Comparison of ENCODE assay signal across 23 mouse cellular contexts in genomic region chr11:75956651-75957050, GRCm38 (mm10). TPM values are rescaled to one million over a fixed set of nuclear protein-coding genes. Genes with fewer than 3 reads are reported as not detected.
DNase-seq lines count a peak whose midpoint lies in the region; ATAC-seq lines count a peak whose summit lies in the region.
"Had no signal": no experiment of that assay in that cellular context is flagged by ENCODE, and none has a peak within 500 bp of the region (broad histone marks: within the 10 kb centered on the region; RNA-seq: fewer than 3 reads in every experiment).

No protein-coding gene starts in this region.

- no peak overlapping the region for H3K9ac ChIP-seq in intestine, embryonic 14.5 days (ENCODE audit: low read length)
- no peak overlapping the region for H3K9ac ChIP-seq in liver, embryonic 12.5 days
- H3K9ac ChIP-seq in hindbrain, embryonic 13.5 days, result no peak overlapping the region
- H3K9ac ChIP-seq in forebrain, embryonic 12.5 days, result no peak overlapping the region
- H3K9ac ChIP-seq: heart, embryonic 13.5 days had no signal

- no peak overlapping the region for H3K4me3 ChIP-seq in intestine, embryonic 14.5 days (ENCODE audit: low read depth, low read length)
- no peak overlapping the region for H3K4me3 ChIP-seq in liver, embryonic 12.5 days
- H3K4me3 ChIP-seq in hindbrain, embryonic 13.5 days, result no peak overlapping the region
- H3K4me3 ChIP-seq in forebrain, embryonic 12.5 days (replicated peaks), result no peak overlapping the region
- H3K4me3 ChIP-seq: embryonic facial prominence, embryonic 10.5 days; gastrocnemius, adult 2 months; heart, embryonic 13.5 days had no signal

- WGBS in intestine, embryonic 14.5 days, result 49% methylated on average over 8 of the region's 8 CpGs
- WGBS in liver, embryonic 12.5 days (ENCODE audit: insufficient replicate concordance), result 38% methylated on average over 8 of the region's 8 CpGs
- 77% methylated on average over 8 of the region's 8 CpGs for WGBS in hindbrain, embryonic 13.5 days
- 89% methylated on average over 8 of the region's 8 CpGs for WGBS in forebrain, embryonic 12.5 days

- no peaks in the 10 kb centered on the region for H3K36me3 ChIP-seq in intestine, embryonic 14.5 days (ENCODE audit: control insufficient read depth, insufficient read depth, low read length)
- no peaks in the 10 kb centered on the region for H3K36me3 ChIP-seq in liver, embryonic 12.5 days
- no peaks in the 10 kb centered on the region for H3K36me3 ChIP-seq in hindbrain, embryonic 13.5 days
- H3K36me3 ChIP-seq in forebrain, embryonic 12.5 days (replicated peaks), result no peaks in the 10 kb centered on the region
- H3K36me3 ChIP-seq: embryonic facial prominence, embryonic 10.5 days; G1E; heart, embryonic 13.5 days had no signal

- H3K27me3 ChIP-seq in intestine, embryonic 14.5 days (replicated peaks; ENCODE audit: control insufficient read depth, insufficient read depth, low read length), result no peaks in the 10 kb centered on the region
- H3K27me3 ChIP-seq in liver, embryonic 12.5 days (replicated peaks), result peaks cover 16% of the 10 kb centered on the region
- no peaks in the 10 kb centered on the region for H3K27me3 ChIP-seq in hindbrain, embryonic 13.5 days
- no peaks in the 10 kb centered on the region; the same call in 1 of the 2 replicates for H3K27me3 ChIP-seq in forebrain, embryonic 12.5 days
- H3K27me3 ChIP-seq: heart, embryonic 13.5 days had no signal

- H3K4me2 ChIP-seq in intestine, embryonic 14.5 days (ENCODE audit: low read length), result peak overlapping the region; percentile 35
- H3K4me2 ChIP-seq in liver, embryonic 12.5 days, result no peak overlapping the region
- H3K4me2 ChIP-seq in hindbrain, embryonic 13.5 days, result no peak overlapping the region
- no peak overlapping the region for H3K4me2 ChIP-seq in forebrain, embryonic 12.5 days
- H3K4me2 ChIP-seq: heart, embryonic 13.5 days had no signal

- ATAC-seq in intestine, embryonic 14.5 days (replicated peaks; ENCODE audit: low FRiP score, low TSS enrichment, low read depth), result no peak
- peak; percentile 24; the same call in 1 of the 2 replicates for ATAC-seq in megakaryocyte, adult 5-6 weeks (ENCODE audit: poor library complexity, severe bottlenecking)
- no peak for ATAC-seq in liver, embryonic 12.5 days
- ATAC-seq in hindbrain, embryonic 13.5 days (ENCODE audit: low FRiP score), result no peak
- ATAC-seq in forebrain, embryonic 12.5 days (ENCODE audit: low FRiP score), result no peak
- ATAC-seq: forebrain, embryonic 14.5 days; hindbrain, embryonic 16.5 days had no signal

- H3K9me3 ChIP-seq in intestine, embryonic 14.5 days (ENCODE audit: control insufficient read depth, low read length), result no peaks in the 10 kb centered on the region
- no peaks in the 10 kb centered on the region for H3K9me3 ChIP-seq in liver, embryonic 12.5 days (replicated peaks)
- no peaks in the 10 kb centered on the region for H3K9me3 ChIP-seq in hindbrain, embryonic 13.5 days
- no peaks in the 10 kb centered on the region for H3K9me3 ChIP-seq in forebrain, embryonic 12.5 days
- H3K9me3 ChIP-seq: embryonic facial prominence, embryonic 10.5 days; G1E; heart, embryonic 13.5 days had no signal

- no peaks in the 10 kb centered on the region for H3K4me1 ChIP-seq in intestine, embryonic 14.5 days (replicated peaks; ENCODE audit: control insufficient read depth, insufficient read depth, low read length)
- no peaks in the 10 kb centered on the region for H3K4me1 ChIP-seq in liver, embryonic 12.5 days
- peaks cover under 1% of the 10 kb centered on the region; the same call in 1 of the 2 replicates for H3K4me1 ChIP-seq in hindbrain, embryonic 13.5 days (replicated peaks)
- H3K4me1 ChIP-seq in forebrain, embryonic 12.5 days, result no peaks in the 10 kb centered on the region
- H3K4me1 ChIP-seq: heart, embryonic 13.5 days had no signal

- peak overlapping the region; percentile 60; the same call in 1 of the 2 replicates for H3K27ac ChIP-seq in intestine, embryonic 14.5 days (ENCODE audit: low read depth)
- no peak overlapping the region for H3K27ac ChIP-seq in liver, embryonic 12.5 days
- H3K27ac ChIP-seq in hindbrain, embryonic 13.5 days, result no peak overlapping the region
- no peak overlapping the region for H3K27ac ChIP-seq in forebrain, embryonic 12.5 days
- H3K27ac ChIP-seq: embryonic facial prominence, embryonic 10.5 days; gastrocnemius, adult 2 months; heart, embryonic 13.5 days had no signal

- DNase-seq in CD4-positive helper T cell, adult 2 months (ENCODE audit: low read depth, low spot score), result peak; percentile 73
- DNase-seq in T-cell, adult 2 months (ENCODE audit: low spot score), result peak; percentile 51
- DNase-seq in intestine, embryonic 14.5 days (ENCODE audit: low spot score), result no peak
- no peak for DNase-seq in gastrocnemius, postnatal 10 days
- DNase-seq: adrenal gland, postnatal 10 days; cerebellum, adult 11 months; cerebellum, adult 8-10 months; cerebellum, postnatal 14 days; gastrocnemius, adult 2 months; gastrocnemius, postnatal 36 days; heart, adult 11 months; heart, postnatal 36 days had no signal

RNA-seq across cellular contexts. Expression of gene Rph3al, which starts 18.4 kb away (rescaled TPM):
- 17.0 and 21.7 TPM in 2 replicates for polyA plus RNA-seq in intestine, embryonic 14.5 days (2014; fragmentation: Nextera tagmentation; extraction: Ambion mirVana)
- total RNA-seq in megakaryocyte, adult 5-6 weeks (2015), result 0.49 and 0.84 TPM in 2 replicates
- total RNA-seq in megakaryocyte, adult 5-6 weeks (2017), result 1.3 TPM in 1 of 2 replicates, not detected in the other
- polyA plus RNA-seq in liver, embryonic 12.5 days (2016; fragmentation: Nextera tagmentation; extraction: Ambion mirVana), result 0.57 and 0.68 TPM in 2 replicates
- polyA plus RNA-seq in hindbrain, embryonic 13.5 days (2015; fragmentation: Nextera tagmentation; extraction: Ambion mirVana), result 2.2 and 2.5 TPM in 2 replicates
- total RNA-seq in gastrocnemius, postnatal 10 days (2021), result 1 to 10 TPM; 4.4 to 5.3 TPM
- 1.1 and 1.7 TPM in 2 replicates for polyA plus RNA-seq in forebrain, embryonic 12.5 days (2016; fragmentation: Nextera tagmentation; extraction: Ambion mirVana)
- total RNA-seq: G1E had no signal
- polyA plus RNA-seq: G1E had no signal

RNA-seq across cellular contexts. Expression of gene 1700016K19Rik, which starts 43.1 kb away (rescaled TPM):
- 2.7 and 4.0 TPM in 2 replicates for polyA plus RNA-seq in intestine, embryonic 14.5 days (2014; fragmentation: Nextera tagmentation; extraction: Ambion mirVana)
- not detected in 2 replicates for total RNA-seq in megakaryocyte, adult 5-6 weeks (2015)
- not detected in 2 replicates for total RNA-seq in megakaryocyte, adult 5-6 weeks (2017)
- not detected in 2 replicates for polyA plus RNA-seq in liver, embryonic 12.5 days (2016; fragmentation: Nextera tagmentation; extraction: Ambion mirVana)
- polyA plus RNA-seq in hindbrain, embryonic 13.5 days (2015; fragmentation: Nextera tagmentation; extraction: Ambion mirVana), result 1.7 and 5.5 TPM in 2 replicates
- total RNA-seq in gastrocnemius, postnatal 10 days (2021), result not detected
- polyA plus RNA-seq in forebrain, embryonic 12.5 days (2016; fragmentation: Nextera tagmentation; extraction: Ambion mirVana), result 0.59 and 1.4 TPM in 2 replicates
- total RNA-seq: adrenal gland, postnatal 10 days; adrenal gland, postnatal 4 days; gastrocnemius, adult 2 months; gastrocnemius, postnatal 36 days; heart, postnatal 36 days had no signal
- polyA plus RNA-seq: G1E; heart, embryonic 13.5 days; heart, postnatal 0 days had no signal

Comparison
In these comparisons a context has a peak if more than half of its experiments do, and no peak if none do; other contexts are left out.
1. DNase-seq: peak in CD4-positive helper T cell, adult 2 months (single experiment) and T-cell, adult 2 months (single experiment); none in intestine, embryonic 14.5 days (single experiment) and gastrocnemius, postnatal 10 days (single experiment).